Mouse (Mus musculus) liver, embryonic 15.5 days (tissue): ENCODE data around the gene Pla2g3. TPM values are rescaled to one million over a fixed set of nuclear protein-coding genes. Genes with fewer than 3 reads are reported as not detected.

Experiments used
- ATAC-seq: fragments of 200-750 bp; cut with Nextera tagmentation; 2 replicates; pipeline ENCODE4 v1.8.0; 2017; ENCODE audit warnings: moderate number of reproducible peaks, mild to moderate bottlenecking, moderate library complexity; ENCODE audit not compliant: insufficient read depth
- H3K27ac ChIP-seq: fragments of 300-500 bp; sonication (generic); replicated peaks from 2 replicates; pipeline ENCODE4 v1.5.1; 2015; ENCODE audit warnings: mild to moderate bottlenecking, inconsistent platforms
- H3K27me3 ChIP-seq: fragments of 300-500 bp; sonication (generic); 2 replicates; pipeline ENCODE4 v1.6.1; 2015; ENCODE audit warnings: mild to moderate bottlenecking, inconsistent platforms
- H3K36me3 ChIP-seq: fragments of 300-500 bp; sonication (generic); replicated peaks from 2 replicates; pipeline ENCODE4 v1.6.1; 2015; ENCODE audit warnings: moderate library complexity, mild to moderate bottlenecking, inconsistent platforms
- H3K4me1 ChIP-seq: fragments of 300-500 bp; sonication (generic); replicated peaks from 2 replicates; pipeline ENCODE4 v1.6.1; 2015; ENCODE audit warnings: inconsistent platforms
- H3K4me2 ChIP-seq: fragments of 300-500 bp; sonication (generic); 2 replicates; pipeline ENCODE4 v1.6.1; 2015; ENCODE audit warnings: moderate library complexity, mild to moderate bottlenecking, inconsistent platforms
- H3K4me3 ChIP-seq: fragments of 300-500 bp; sonication (generic); replicated peaks from 2 replicates; pipeline ENCODE4 v1.5.1; 2015; ENCODE audit warnings: mild to moderate bottlenecking, inconsistent platforms
- H3K9ac ChIP-seq: fragments of 300-500 bp; sonication (generic); 2 replicates; pipeline ENCODE4 v1.6.1; 2015; ENCODE audit warnings: moderate library complexity, mild to moderate bottlenecking, inconsistent platforms
- H3K9me3 ChIP-seq: fragments of 300-500 bp; sonication (generic); replicated peaks from 2 replicates; pipeline ENCODE4 v1.6.1; 2016; ENCODE audit warnings: inconsistent platforms
- WGBS: fragments of 180-500 bp; shearing (Covaris S2); methylation state at CpG from one replicate; pipeline ENCODE4 v1.1.7; 2015; ENCODE audit warnings: mixed read lengths; ENCODE audit not compliant: insufficient replicate concordance; 5-methylcytosine and 5-hydroxymethylcytosine counted together
- polyA plus RNA-seq: library from polyadenylated mRNA; unstranded; fragments of >200 nt; fragmentation: Nextera tagmentation; extraction: Ambion mirVana; gene quantifications from 2 replicates; pipeline ENCODE4 v1.2.1, GENCODE M21; 2015

The Pla2g3 gene
- polyA plus RNA-seq, 1 experiment from 2014 or later: 0.06 TPM

DNA sequence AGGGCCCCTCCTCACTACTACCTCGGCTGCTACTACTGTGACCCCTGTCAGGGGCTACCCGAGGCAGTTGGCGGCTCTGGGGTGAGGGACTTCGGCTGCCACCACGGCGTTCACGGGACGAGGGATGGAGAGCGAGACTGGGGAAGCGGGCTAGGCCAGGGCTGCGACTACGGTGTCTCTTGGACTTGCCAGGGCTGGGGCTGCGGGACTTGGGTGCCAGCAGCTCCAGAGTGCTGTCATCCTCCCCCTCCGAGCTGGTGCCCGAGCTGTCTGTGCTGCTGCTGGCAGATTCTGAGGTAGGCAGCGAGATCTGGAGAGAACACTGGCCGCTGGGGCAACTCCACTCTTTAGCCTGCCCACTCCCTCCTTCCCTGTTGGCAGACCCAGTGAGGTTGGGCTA, 6.8 kb downstream of the Pla2g3 start:
- no peak overlapping the region for H3K4me2 ChIP-seq
- no peak for ATAC-seq
- H3K9ac ChIP-seq: no peak overlapping the region
- no peak overlapping the region for H3K4me3 ChIP-seq
- H3K9me3 ChIP-seq: no peaks in the 10 kb centered on the region
- H3K27me3 ChIP-seq: no peaks in the 10 kb centered on the region
- WGBS: 76% methylated on average over 17 of the region's 17 CpGs
- no peak overlapping the region for H3K27ac ChIP-seq
- H3K36me3 ChIP-seq: no peaks in the 10 kb centered on the region
- H3K4me1 ChIP-seq: 0 out of 2 replicates have a peak, but pooled peaks cover 6% of the 10 kb centered on the region

DNA sequence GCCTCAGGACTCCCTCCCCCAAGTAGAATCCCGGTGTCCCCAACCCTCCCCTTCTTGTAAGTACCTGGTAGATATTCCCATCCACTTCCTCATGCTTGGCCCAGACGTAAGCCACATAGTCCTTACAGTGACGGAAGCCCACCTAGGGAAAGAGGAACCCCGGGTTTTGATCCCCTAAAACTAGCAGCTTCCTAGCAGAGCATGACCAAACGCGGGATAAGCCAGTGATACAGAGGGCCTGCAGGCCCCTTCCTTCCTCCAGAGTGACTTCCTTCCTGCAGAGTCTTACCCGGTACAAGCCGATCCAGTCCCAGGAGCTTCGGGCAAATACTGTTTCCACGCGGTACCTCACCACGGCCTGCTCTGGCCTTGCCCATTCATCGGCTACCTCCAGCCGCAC, 7.4 kb downstream of the Pla2g3 start:
- Histone ChIP-seq H3K27me3 (no peaks in the 10 kb centered on the region), H3K4me2 (no peak overlapping the region), H3K4me3 (no peak overlapping the region), H3K9ac (no peak overlapping the region), H3K27ac (no peak overlapping the region), H3K36me3 (no peaks in the 10 kb centered on the region), H3K4me1 (0 out of 2 replicates have a peak, but pooled peaks cover 6% of the 10 kb centered on the region), H3K9me3 (no peaks in the 10 kb centered on the region)
- ATAC-seq: no peak
- 46% methylated on average over 14 of the region's 14 CpGs for WGBS

DNA sequence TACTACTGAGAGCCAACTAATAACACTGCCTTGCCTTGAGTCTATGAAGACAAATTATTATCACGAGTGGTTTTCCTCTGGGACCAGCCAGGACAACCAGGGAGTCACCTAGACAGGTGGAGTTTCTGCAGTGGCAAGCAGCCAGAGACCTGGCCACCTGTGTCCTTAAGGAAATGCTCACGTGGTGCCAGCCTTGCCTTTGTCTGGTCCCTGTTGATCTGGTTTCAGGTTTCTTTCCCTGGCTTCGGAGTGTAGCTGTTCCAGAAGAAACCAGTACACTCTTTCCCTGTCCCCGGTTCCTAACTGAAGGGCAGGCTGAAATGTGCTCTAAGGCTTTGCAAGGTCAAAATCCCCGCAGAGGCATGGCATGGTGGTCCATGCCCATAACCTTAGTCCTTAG, 8.7 kb downstream of the Pla2g3 start:
- H3K4me1 ChIP-seq: 0 out of 2 replicates have a peak, but pooled peaks cover 6% of the 10 kb centered on the region
- ATAC-seq: no peak
- H3K4me2 ChIP-seq: no peak overlapping the region
- H3K9me3 ChIP-seq: no peaks in the 10 kb centered on the region
- 64% methylated on average over 5 of the region's 5 CpGs for WGBS
- H3K36me3 ChIP-seq: no peaks in the 10 kb centered on the region
- no peak overlapping the region for H3K4me3 ChIP-seq
- no peak overlapping the region for H3K27ac ChIP-seq
- no peak overlapping the region for H3K9ac ChIP-seq
- H3K27me3 ChIP-seq: no peaks in the 10 kb centered on the region

- H3K27ac ChIP-seq: no peak overlapping the region
- H3K4me3 ChIP-seq: no peak overlapping the region
- H3K9me3 ChIP-seq: no peaks in the 10 kb centered on the region
- no peaks in the 10 kb centered on the region for H3K36me3 ChIP-seq
- no peaks in the 10 kb centered on the region for H3K27me3 ChIP-seq
- no peak overlapping the region for H3K4me2 ChIP-seq
- 0 out of 2 replicates have a peak, but pooled peaks cover 6% of the 10 kb centered on the region for H3K4me1 ChIP-seq
- H3K9ac ChIP-seq: no peak overlapping the region
- 89% methylated on average over 1 of the region's 1 CpGs for WGBS
- no peak for ATAC-seq
These were observed 9.2 kb downstream of the Pla2g3 start for GRCm38 (mm10) chr11:3497296-3497695.

DNA sequence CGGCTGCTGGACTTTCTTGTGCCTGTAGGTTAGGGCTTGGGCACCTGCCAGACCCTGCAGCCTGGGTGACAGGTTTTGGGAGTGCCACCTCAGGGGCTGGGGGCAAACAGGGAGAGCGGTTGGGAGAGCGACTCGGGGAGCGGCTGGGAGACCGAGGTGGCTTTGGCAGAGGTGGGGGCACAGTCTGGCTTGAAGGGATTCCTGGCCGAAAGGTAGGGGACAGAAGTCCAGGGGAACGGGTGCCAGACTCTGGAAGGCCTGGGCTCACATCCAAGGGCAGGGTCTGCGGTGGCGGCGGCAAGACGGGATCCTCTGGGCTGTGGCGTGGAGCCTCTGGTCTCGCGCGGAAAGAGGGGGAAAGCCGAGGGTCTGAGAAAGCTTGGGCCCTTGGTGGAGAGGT, 14.0 kb downstream of the Pla2g3 start:
- Histone ChIP-seq H3K9ac (no peak overlapping the region), H3K27ac (no peak overlapping the region), H3K4me2 (no peak overlapping the region), H3K9me3 (no peaks in the 10 kb centered on the region), H3K4me1 (no peaks in the 10 kb centered on the region), H3K27me3 (no peaks in the 10 kb centered on the region), H3K36me3 (no peaks in the 10 kb centered on the region), H3K4me3 (no peak overlapping the region)
- no peak for ATAC-seq
- 71% methylated on average over 17 of the region's 17 CpGs for WGBS

DNA sequence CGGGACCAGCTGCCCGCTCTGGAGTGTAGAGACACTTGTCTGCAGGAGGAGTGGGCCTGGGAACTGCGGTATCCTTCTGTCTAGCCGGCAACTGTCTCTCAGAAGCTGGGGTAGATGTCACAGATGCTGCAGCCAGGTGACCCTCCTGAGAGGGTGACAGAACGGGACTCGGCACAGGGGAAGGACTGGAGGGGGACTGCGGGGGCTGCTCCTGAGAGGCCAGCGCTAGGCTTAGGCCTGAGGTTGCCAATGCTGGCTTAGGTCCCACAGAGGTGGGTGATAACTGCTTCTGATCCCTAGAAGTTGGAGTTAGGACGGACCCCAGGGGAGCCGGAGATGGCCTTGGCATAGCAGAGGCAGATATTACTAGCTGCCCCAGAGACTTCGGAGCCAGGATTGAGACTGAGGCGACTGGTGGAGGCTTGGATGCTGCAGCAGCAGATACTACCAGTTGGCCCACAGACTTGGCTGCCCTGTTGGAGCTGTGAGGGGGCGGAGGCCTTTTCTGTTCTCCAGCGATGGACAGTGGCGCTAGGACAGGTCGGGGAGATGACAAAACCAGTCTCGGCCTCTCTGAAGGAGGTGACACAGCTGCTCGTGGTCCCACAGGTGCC, 14.5 kb downstream of the Pla2g3 start:
- Histone ChIP-seq H3K27ac (no peak overlapping the region), H3K36me3 (no peaks in the 10 kb centered on the region), H3K4me1 (no peaks in the 10 kb centered on the region), H3K4me2 (no peak overlapping the region), H3K9me3 (no peaks in the 10 kb centered on the region), H3K27me3 (no peaks in the 10 kb centered on the region), H3K9ac (no peak overlapping the region), H3K4me3 (no peak overlapping the region)
- WGBS: 66% methylated on average over 18 of the region's 18 CpGs
- ATAC-seq: no peak

GRCm38 (mm10) chr11:3503755-3504693, 15.9 kb downstream of the Pla2g3 start:
- Histone ChIP-seq H3K9ac (no peak overlapping the region), H3K27me3 (no peaks in the 10 kb centered on the region), H3K27ac (no peak overlapping the region), H3K4me1 (no peaks in the 10 kb centered on the region; the same call in 1 of the 2 replicates), H3K4me2 (peak overlapping the region; percentile 10; the same call in 1 of the 2 replicates), H3K9me3 (no peaks in the 10 kb centered on the region), H3K4me3 (peak overlapping the region; percentile 26), H3K36me3 (no peaks in the 10 kb centered on the region)
- no peak for ATAC-seq
- whole genome bisulfite sequencing: 39% methylated on average over 11 of the region's 11 CpGs

DNA sequence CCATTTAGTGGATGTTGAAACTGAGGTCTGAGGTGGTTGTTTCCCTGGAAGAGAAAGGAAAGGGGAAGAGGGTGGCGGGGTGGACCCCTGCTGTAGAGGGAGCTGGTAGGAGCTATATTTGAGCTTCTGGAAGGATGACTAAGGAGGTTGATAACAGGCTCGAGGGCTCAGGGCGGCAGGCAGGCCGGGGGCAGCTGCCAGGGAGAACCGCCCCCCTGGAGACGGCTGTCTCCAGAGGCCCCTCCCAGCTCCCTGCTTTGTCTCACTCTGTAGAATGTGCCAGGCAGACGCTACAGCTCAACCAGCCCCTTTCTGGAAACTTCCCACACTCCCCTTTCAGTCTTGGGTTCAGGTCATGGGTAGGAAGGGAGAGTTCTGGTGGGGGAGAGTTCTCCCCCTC, 20.1 kb downstream of the Pla2g3 start:
- Histone ChIP-seq H3K9ac (no peak overlapping the region), H3K27ac (no peak overlapping the region), H3K27me3 (no peaks in the 10 kb centered on the region), H3K9me3 (no peaks in the 10 kb centered on the region), H3K4me3 (no peak overlapping the region), H3K36me3 (no peaks in the 10 kb centered on the region), H3K4me2 (no peak overlapping the region), H3K4me1 (peaks cover 19% of the 10 kb centered on the region)
- no peak for ATAC-seq
- WGBS: 15% methylated on average over 7 of the region's 7 CpGs

DNA sequence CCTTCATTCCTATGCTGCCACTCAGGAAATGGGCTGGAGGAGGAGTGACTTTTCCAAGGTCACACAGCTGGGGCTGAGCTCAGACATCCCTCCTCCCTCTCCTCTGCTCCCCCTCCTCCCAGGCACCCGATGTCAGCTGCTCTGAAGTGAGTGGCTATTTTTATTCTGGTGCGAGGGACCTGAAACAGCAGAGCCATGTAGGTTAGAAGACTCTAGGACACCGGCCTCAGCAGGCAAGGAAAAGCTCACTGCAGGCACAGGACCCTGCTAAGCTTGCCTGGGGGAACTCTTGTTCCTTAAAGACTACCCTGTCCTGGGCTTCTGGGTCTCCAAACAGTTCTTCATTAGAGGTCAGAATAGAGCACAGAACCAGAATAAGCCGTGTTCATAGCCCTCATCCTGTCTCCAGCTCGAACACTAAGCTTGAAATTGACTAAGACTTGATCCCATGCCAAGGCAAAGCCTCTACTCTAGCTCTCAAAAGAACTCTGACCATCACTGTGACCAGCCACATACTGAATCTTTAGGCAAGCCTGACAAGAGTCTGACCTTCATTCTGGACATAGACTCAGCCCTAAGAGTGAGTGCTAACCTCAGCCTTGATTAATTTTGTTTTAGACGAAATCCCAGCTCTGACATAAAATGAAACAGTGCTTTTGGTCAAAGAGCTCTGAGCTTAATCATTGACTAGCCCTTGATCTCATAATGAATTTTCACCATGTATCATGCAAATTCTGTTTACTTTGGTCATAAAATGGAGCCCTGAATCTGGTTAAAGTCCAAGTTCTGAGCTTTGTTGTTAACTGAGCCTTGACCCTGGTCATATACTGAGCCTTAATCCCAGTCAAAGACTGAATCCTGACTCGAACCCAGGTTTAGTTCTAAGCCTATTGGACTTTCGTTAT, 21.3 kb downstream of the Pla2g3 start:
- Histone ChIP-seq H3K9me3 (no peaks in the 10 kb centered on the region), H3K4me1 (peaks cover 22% of the 10 kb centered on the region), H3K4me3 (no peak overlapping the region), H3K27ac (no peak overlapping the region), H3K4me2 (no peak overlapping the region), H3K27me3 (no peaks in the 10 kb centered on the region), H3K36me3 (no peaks in the 10 kb centered on the region), H3K9ac (no peak overlapping the region)
- 46% methylated on average over 8 of the region's 8 CpGs for WGBS
- ATAC-seq: no peak

GRCm38 (mm10) chr11:3510321-3510720, 22.2 kb downstream of the Pla2g3 start:
- WGBS: 10% methylated on average over 2 of the region's 2 CpGs
- no peaks in the 10 kb centered on the region for H3K9me3 ChIP-seq
- no peak overlapping the region for H3K4me2 ChIP-seq
- peaks cover 8% of the 10 kb centered on the region for H3K27me3 ChIP-seq
- peaks cover 31% of the 10 kb centered on the region for H3K4me1 ChIP-seq
- ATAC-seq: no peak
- H3K4me3 ChIP-seq: no peak overlapping the region
- no peak overlapping the region for H3K9ac ChIP-seq
- H3K27ac ChIP-seq: no peak overlapping the region
- H3K36me3 ChIP-seq: no peaks in the 10 kb centered on the region

DNA sequence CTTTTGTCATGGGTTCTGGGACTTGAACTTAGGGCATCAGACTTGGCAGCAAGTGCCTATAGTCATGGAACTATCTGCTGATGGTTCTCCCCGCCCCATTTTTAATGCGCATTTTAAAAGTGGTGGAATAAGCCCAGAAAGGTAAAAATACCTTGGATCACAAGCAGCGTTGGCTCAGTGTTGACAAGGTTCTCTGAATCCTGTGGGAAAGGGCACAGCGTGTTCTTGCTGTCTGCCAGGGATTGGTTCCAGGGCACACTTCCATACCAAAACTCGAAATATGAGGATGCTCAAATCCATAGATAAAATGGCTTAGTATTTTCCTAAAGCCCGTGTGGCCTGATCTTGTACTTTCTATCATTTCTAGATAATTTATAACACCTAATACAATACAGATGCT, 25.2 kb downstream of the Pla2g3 start:
- H3K4me3 ChIP-seq: no peak overlapping the region
- no peaks in the 10 kb centered on the region for H3K9me3 ChIP-seq

More for the DNA sequence above, 25.2 kb downstream of the Pla2g3 start:
- H3K27ac ChIP-seq: no peak overlapping the region
- no peaks in the 10 kb centered on the region for H3K36me3 ChIP-seq
- 72% methylated on average over 6 of the region's 6 CpGs for WGBS
- H3K4me2 ChIP-seq: no peak overlapping the region
- H3K27me3 ChIP-seq: peaks cover 38% of the 10 kb centered on the region
- H3K9ac ChIP-seq: no peak overlapping the region
- no peak for ATAC-seq
- peaks cover 39% of the 10 kb centered on the region for H3K4me1 ChIP-seq
